Mouse (Mus musculus): ENCODE measurements around the gene Pogz.

Pogz gene

DNA sequence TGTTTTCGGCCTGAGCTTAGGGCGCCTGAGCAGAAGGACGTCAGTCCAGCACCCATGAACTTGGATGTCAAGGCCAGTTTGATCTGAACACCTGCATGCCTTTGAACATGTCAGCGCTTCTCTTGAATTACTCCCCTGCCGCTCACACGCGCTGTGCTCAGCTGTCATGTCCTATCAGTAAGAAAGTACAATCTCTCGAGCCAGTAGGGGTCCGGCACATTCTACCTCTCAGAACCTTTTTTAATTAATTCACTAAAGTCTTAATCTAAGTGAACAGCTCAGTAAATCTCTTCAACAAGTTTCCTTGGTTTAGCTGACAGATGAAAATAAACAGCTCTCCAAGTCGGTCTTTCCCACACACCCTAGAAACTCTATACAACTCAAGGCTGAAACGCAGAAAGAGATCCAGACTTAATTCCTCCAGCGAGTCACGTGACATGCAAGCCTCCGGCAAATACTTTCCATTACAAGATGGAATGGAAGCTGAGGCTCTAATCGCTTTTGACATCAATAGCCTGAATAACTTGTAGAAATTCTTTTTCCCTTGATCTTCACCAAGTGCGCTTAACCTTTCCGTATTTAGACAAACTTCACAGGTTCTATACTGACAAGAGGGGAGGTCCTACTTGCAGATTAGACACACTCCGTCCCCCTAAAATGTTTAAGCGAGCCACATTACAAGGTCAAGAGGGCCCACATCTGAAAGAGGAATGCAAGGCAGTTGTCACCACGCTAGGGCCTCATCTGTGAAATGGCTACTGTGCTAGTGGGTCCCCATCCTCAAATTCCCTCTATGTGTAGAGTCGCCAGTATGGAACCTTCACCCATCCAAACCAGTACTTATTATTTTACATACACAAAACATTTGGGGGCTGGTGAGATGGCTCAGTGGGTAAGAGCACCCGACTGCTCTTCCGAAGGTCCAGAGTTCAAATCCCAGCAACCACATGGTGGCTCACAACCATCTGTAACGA lies 17.6 kb upstream of the Pogz start:
- no peaks in the 10 kb centered on the region for H3K9me3 ChIP-seq (ENCODE audit: low read length)
- no peaks in the 10 kb centered on the region for H3K36me3 ChIP-seq (ENCODE audit: insufficient read depth, low read length)
- TF ChIP-seq CTCF (conservative IDR thresholded peaks at IDR 0.05; ENCODE audit: low read length) (no peak), POU5F1 (IDR thresholded peaks at IDR 0.05; ENCODE audit: borderline replicate concordance, low read length) (no peak), NANOG (IDR thresholded peaks at IDR 0.05; ENCODE audit: borderline replicate concordance, low read length) (no peak)

DNA sequence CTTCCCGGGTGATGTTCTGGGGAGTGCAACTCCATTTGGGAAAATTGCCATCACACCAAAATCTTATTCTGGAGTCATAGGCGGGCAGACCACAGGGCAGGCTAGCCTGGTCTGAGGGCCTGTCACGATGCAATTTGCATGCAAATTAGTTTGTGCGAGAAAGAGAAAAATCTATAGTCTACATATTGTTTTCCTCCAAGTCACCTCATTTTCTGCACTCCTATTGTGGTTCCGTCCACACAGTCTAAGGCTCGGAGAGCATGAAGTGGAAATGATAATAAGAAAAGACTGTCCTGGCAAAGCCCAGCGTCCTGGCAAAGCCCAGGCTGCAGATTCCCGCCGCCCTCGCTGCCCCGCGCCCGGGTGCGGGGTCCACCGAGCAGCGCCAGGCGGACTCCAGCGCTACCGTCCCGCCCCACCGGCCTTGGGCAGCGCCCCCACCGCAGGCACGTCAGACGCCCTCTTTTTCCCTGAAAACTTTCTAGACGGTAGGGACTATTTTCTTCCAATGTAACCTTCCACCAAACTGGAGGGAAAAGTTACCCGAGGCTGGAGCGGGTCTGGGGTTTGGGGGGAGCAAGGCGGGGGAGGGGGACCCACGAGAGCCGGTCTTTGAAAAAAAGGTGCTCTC lies 16.2 kb upstream of the Pogz start:
- H3K4me3 ChIP-seq (replicated peaks; ENCODE audit: low read length): peak overlapping the region; percentile 82
- H3K4me1 ChIP-seq (replicated peaks; ENCODE audit: low read depth, low read length): peaks cover 18% of the 10 kb centered on the region
- H3K36me3 ChIP-seq (ENCODE audit: insufficient read depth, low read length): no peaks in the 10 kb centered on the region
- TF ChIP-seq CTCF (conservative IDR thresholded peaks at IDR 0.05; ENCODE audit: low read length) (no peak), POU5F1 (IDR thresholded peaks at IDR 0.05; ENCODE audit: borderline replicate concordance, low read length) (no peak), NANOG (IDR thresholded peaks at IDR 0.05; ENCODE audit: borderline replicate concordance, low read length) (no peak)
- H3K27me3 ChIP-seq (ENCODE audit: insufficient read depth, low read length): no peaks in the 10 kb centered on the region; the same call in 1 of the 2 replicates
- no peaks in the 10 kb centered on the region for H3K9me3 ChIP-seq (ENCODE audit: low read length)

More for the DNA sequence above, 17.6 kb upstream of the Pogz start:
- Histone ChIP-seq H3K27me3 (ENCODE audit: insufficient read depth, low read length) (no peaks in the 10 kb centered on the region; the same call in 1 of the 2 replicates), H3K4me3 (replicated peaks; ENCODE audit: low read length) (no peak overlapping the region), H3K4me1 (replicated peaks; ENCODE audit: low read depth, low read length) (peaks cover 18% of the 10 kb centered on the region)

DNA sequence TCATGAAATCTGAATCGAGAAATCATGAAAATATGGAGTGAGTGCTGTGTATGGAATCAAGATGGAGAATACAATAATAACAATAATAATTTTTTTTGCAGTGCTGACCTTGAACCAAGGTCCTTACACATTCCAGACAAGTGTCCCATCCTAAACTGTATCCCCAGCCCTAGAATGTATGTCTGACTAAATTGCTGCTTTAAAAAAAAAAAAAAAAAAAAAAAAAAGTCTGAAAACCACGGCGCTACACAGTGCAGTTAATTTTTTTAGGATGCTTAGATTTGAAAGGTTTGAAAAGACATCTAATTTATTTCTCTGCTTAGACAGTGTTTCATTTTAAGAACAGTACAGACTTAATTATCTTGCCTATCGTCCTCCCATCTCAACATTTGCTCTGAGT lies 15.3 kb upstream of the Pogz start:
- Histone ChIP-seq H3K9me3 (ENCODE audit: low read length) (no peaks in the 10 kb centered on the region), H3K36me3 (ENCODE audit: insufficient read depth, low read length) (no peaks in the 10 kb centered on the region), H3K4me3 (replicated peaks; ENCODE audit: low read length) (no peak overlapping the region), H3K4me1 (replicated peaks; ENCODE audit: low read depth, low read length) (peaks cover 18% of the 10 kb centered on the region), H3K27me3 (ENCODE audit: insufficient read depth, low read length) (no peaks in the 10 kb centered on the region; the same call in 1 of the 2 replicates)
- TF ChIP-seq CTCF (conservative IDR thresholded peaks at IDR 0.05; ENCODE audit: low read length): no peak
- no peak for TF ChIP-seq POU5F1 (IDR thresholded peaks at IDR 0.05; ENCODE audit: borderline replicate concordance, low read length)
- TF ChIP-seq NANOG (IDR thresholded peaks at IDR 0.05; ENCODE audit: borderline replicate concordance, low read length): no peak

DNA sequence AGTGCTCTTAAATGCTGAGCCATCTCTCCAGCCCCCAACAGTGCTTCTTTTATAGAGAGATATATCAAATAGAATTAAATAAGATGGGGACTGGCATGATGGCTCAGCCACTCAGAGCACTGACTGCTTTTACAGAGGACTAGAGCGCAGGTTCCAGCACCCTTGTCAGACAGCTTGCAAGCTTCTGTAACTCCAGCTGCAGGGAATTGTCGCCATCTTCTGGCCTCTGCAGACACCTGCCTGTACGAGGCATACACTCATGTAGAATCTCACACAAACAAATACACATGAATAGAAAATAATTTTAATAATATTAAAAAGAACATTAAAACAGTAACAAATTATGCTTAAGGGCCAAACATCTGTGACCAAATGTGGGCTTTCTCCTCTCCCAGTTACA lies 13.3 kb upstream of the Pogz start:
- peak; percentile 46 for TF ChIP-seq CTCF (conservative IDR thresholded peaks at IDR 0.05; ENCODE audit: low read length)
- no peak for TF ChIP-seq POU5F1 (IDR thresholded peaks at IDR 0.05; ENCODE audit: borderline replicate concordance, low read length)
- TF ChIP-seq NANOG (IDR thresholded peaks at IDR 0.05; ENCODE audit: borderline replicate concordance, low read length): no peak
- Histone ChIP-seq H3K9me3 (ENCODE audit: low read length) (no peaks in the 10 kb centered on the region), H3K4me1 (replicated peaks; ENCODE audit: low read depth, low read length) (peaks cover 16% of the 10 kb centered on the region), H3K27me3 (ENCODE audit: insufficient read depth, low read length) (no peaks in the 10 kb centered on the region), H3K4me3 (replicated peaks; ENCODE audit: low read length) (no peak overlapping the region), H3K36me3 (ENCODE audit: insufficient read depth, low read length) (no peaks in the 10 kb centered on the region)

DNA sequence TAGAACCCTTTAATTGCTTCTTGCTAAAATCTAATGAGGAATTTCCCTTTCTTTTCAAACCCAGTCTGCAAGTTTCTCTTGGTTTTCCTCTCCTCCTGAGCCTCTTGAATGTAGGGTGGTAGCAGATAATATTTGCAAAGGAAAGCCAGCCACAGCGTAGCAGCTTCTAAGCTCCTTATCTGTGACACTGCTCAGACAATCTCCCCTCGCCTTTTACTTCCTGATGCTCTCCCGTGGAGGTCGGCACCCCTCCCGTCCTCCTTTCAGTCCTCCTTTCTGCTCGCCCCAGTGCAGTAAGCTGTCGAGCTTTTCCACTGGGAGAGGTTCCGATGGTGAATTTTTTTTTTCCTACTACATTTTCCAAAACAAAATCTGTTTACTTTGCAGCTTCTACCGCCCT lies 5.3 kb upstream of the Pogz start:
- TF ChIP-seq POU5F1 (IDR thresholded peaks at IDR 0.05; ENCODE audit: borderline replicate concordance, low read length): no peak
- no peak for TF ChIP-seq NANOG (IDR thresholded peaks at IDR 0.05; ENCODE audit: borderline replicate concordance, low read length)
- TF ChIP-seq CTCF (conservative IDR thresholded peaks at IDR 0.05; ENCODE audit: low read length): no peak
- no peak overlapping the region for H3K4me3 ChIP-seq (replicated peaks; ENCODE audit: low read length)
- H3K27me3 ChIP-seq (ENCODE audit: insufficient read depth, low read length): no peaks in the 10 kb centered on the region

DNA sequence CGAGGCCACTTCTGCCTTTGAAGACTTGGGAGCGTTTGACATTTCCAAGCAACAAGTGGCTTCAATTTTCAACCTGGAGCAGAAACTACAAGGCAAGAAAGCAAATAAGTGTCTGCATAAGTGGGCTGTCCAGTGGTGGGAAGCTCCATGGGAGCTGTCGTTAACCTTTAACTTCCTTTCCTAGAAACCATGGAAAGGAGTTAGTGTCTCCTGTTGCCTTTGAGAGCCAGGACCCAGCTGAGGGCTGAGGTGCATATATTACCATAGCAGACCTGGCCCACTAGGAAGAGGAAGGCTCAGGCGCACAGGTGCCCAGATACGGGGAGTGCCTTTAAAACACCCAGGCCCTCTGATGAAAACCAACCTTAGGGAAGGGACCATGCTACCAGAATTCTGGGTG lies 4.7 kb upstream of the Pogz start:
- TF ChIP-seq CTCF (conservative IDR thresholded peaks at IDR 0.05; ENCODE audit: low read length) (no peak), NANOG (IDR thresholded peaks at IDR 0.05; ENCODE audit: borderline replicate concordance, low read length) (no peak), POU5F1 (IDR thresholded peaks at IDR 0.05; ENCODE audit: borderline replicate concordance, low read length) (no peak)
- peaks cover 26% of the 10 kb centered on the region for H3K4me1 ChIP-seq (replicated peaks; ENCODE audit: low read depth, low read length)
- no peaks in the 10 kb centered on the region for H3K9me3 ChIP-seq (ENCODE audit: low read length)
- no peaks in the 10 kb centered on the region for H3K27me3 ChIP-seq (ENCODE audit: insufficient read depth, low read length)
- H3K36me3 ChIP-seq (ENCODE audit: insufficient read depth, low read length): no peaks in the 10 kb centered on the region
- H3K4me3 ChIP-seq (replicated peaks; ENCODE audit: low read length): no peak overlapping the region

More for the DNA sequence above, 5.3 kb upstream of the Pogz start:
- H3K9me3 ChIP-seq (ENCODE audit: low read length): no peaks in the 10 kb centered on the region
- H3K4me1 ChIP-seq (replicated peaks; ENCODE audit: low read depth, low read length): peaks cover 26% of the 10 kb centered on the region
- H3K36me3 ChIP-seq (ENCODE audit: insufficient read depth, low read length): no peaks in the 10 kb centered on the region

DNA sequence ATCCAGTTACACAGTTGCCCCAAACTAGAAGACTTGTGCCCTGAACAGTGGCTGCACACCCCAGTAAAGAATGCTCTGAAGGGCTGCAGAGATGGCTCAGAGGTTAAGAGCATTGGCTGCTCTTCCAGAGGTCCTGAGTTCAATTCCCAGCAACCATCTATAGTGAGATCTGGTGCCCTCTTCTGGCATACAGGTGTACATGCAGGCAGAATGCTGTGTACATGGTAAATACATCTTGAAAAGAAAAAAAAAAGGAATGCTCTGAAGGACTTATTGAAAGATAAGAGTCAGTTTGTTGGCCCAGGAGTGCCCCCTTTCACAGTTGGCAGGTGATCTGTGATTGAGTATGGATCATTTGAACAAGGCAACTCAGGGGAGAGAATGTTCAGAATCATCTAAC lies 4.0 kb upstream of the Pogz start:
- Histone ChIP-seq H3K36me3 (ENCODE audit: insufficient read depth, low read length) (no peaks in the 10 kb centered on the region), H3K4me1 (replicated peaks; ENCODE audit: low read depth, low read length) (peaks cover 27% of the 10 kb centered on the region), H3K4me3 (replicated peaks; ENCODE audit: low read length) (no peak overlapping the region), H3K27me3 (ENCODE audit: insufficient read depth, low read length) (no peaks in the 10 kb centered on the region), H3K9me3 (ENCODE audit: low read length) (no peaks in the 10 kb centered on the region)
- TF ChIP-seq CTCF (conservative IDR thresholded peaks at IDR 0.05; ENCODE audit: low read length) (peak; percentile 60), POU5F1 (IDR thresholded peaks at IDR 0.05; ENCODE audit: borderline replicate concordance, low read length) (no peak), NANOG (IDR thresholded peaks at IDR 0.05; ENCODE audit: borderline replicate concordance, low read length) (no peak)

DNA sequence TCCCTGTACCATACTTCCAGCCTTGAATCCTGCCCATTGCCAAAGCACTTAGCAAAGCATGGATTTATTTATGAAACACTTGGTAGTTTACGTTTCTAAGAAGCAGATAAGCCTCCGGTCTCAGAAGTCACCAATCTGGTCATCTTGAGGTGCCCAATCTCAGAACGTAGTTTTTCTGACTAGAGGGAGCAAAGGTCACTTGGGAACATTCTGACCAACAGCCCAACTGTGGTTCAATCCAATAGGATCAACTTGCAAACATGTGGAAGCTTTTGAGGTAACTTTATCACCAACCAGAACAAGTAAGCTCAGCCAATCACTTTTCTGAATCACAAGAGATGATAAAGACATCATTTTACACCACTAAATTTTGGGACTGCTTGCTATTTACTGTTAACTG lies 2.0 kb upstream of the Pogz start:
- Histone ChIP-seq H3K36me3 (ENCODE audit: insufficient read depth, low read length) (peaks cover 6% of the 10 kb centered on the region), H3K9me3 (ENCODE audit: low read length) (no peaks in the 10 kb centered on the region), H3K27me3 (ENCODE audit: insufficient read depth, low read length) (no peaks in the 10 kb centered on the region), H3K4me3 (replicated peaks; ENCODE audit: low read length) (no peak overlapping the region), H3K4me1 (replicated peaks; ENCODE audit: low read depth, low read length) (peaks cover 46% of the 10 kb centered on the region)
- no peak for TF ChIP-seq POU5F1 (IDR thresholded peaks at IDR 0.05; ENCODE audit: borderline replicate concordance, low read length)
- no peak for TF ChIP-seq NANOG (IDR thresholded peaks at IDR 0.05; ENCODE audit: borderline replicate concordance, low read length)
- no peak for TF ChIP-seq CTCF (conservative IDR thresholded peaks at IDR 0.05; ENCODE audit: low read length)
